Mouse (Mus musculus) lung, adult 2 months (tissue): ENCODE measurements around the gene Pold4.

ENCODE experiments used
- CTCF ChIP-seq: fragments of 200-500 bp; IDR thresholded peaks from 2 replicates; pipeline ENCODE4 v1.5.1; 2011; ENCODE audit warnings: mild to moderate bottlenecking, low read length, control low read depth; ENCODE audit not compliant: insufficient read depth
- POLR2A ChIP-seq: fragments of 200-500 bp; IDR thresholded peaks from 2 replicates; pipeline ENCODE4 v1.6.1; 2011; ENCODE audit warnings: low read depth, mild to moderate bottlenecking, control low read depth, low read length, borderline replicate concordance; ENCODE audit errors: extremely low read depth

DNA sequence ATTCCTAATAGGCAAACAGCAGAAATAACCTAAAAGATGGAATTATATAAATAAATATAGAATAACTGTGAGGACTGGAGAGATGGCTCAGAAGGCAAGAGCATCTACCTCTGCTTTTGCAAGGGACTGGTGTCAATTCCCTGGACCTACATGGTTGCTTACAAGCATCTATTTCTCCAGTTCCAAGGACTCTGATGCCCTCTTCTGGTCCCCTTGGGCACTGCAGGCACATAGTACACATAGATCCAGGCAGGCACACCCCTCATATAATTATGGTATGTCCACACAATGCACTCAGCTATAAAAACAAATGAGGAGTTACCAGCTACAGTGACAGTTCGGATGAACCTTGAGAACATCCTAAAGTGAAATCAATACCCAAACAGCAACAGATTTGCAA lies 47.8 kb downstream of the Pold4 start:
- peak; percentile 7; the same call in 1 of the 2 replicates for TF ChIP-seq CTCF
- TF ChIP-seq POLR2A, result no peak
